Mouse (Mus musculus) T-helper 2 cell (primary cell): ENCODE measurements around the gene 1700020D05Rik.

Experiments
- in situ Hi-C: fragments of 300-600 bp; cut with MboI, MseI; formaldehyde crosslinking; loops from one replicate; pipeline ENCODE4 v1.15.1; 2025; ENCODE audit warnings: high pct_unique_total_duplicates

1700020D05Rik gene

GRCm38 (mm10) chr19:5455037-5455436 is 48.5 kb downstream of the 1700020D05Rik start:
- in situ Hi-C loops, result no loop called here
